Mouse (Mus musculus): ENCODE results near the gene Pcgf5. TPM values are rescaled to one million over a fixed set of nuclear protein-coding genes. Genes with fewer than 3 reads are reported as not detected.

The Pcgf5 gene
- total and polyA plus RNA-seq, 2 experiments from 2014 or later = 7.6 to 8.5 TPM

DNA sequence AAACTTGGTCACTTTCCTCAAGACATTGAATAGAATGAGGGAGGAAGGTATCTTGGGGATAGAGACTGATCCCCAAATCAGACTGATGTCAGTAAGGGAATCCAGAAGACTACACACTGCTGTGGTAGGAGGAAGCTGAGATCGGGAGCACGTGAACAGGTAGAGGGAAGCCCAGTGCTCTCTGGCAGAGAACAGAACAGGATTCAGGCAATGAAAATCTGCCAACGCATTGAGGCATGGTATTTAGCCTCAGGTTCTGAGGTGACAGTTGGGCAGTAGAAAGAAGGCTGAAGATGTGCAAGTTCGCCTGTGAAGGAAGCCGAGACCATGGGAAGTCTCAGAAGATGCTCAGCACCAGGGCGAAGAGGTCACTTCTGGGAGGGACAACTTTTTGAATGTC is 733 bp upstream of the Pcgf5 start:
- no peaks in the 10 kb centered on the region for H3K9me3 ChIP-seq (ENCODE audit: low read length)
- H3K9ac ChIP-seq (replicated peaks; ENCODE audit: low read length) = peak overlapping the region; percentile 44; the same call in 1 of the 2 replicates
- H3K4me3 ChIP-seq (ENCODE audit: low read length) = peak overlapping the region; percentile 82
- H3K36me3 ChIP-seq (ENCODE audit: insufficient read depth, low read length) = no peaks in the 10 kb centered on the region
- no peaks in the 10 kb centered on the region for H3K4me1 ChIP-seq (ENCODE audit: insufficient read depth, low read length)
- WGBS = 26% methylated on average over 6 of the region's 6 CpGs
- ATAC-seq = no peak
- TF ChIP-seq CTCF (IDR thresholded peaks at IDR 0.05; ENCODE audit: low read depth) = no peak
- H3K27ac ChIP-seq = no peak overlapping the region
- H3K4me2 ChIP-seq (ENCODE audit: low read depth, low read length) = peak overlapping the region; percentile 100
- no peaks in the 10 kb centered on the region for H3K27me3 ChIP-seq (ENCODE audit: insufficient read depth, low read length)
- DNase-seq (ENCODE audit: low spot score) = peak; percentile 2

- ATAC-seq = no peak
- H3K4me3 ChIP-seq (ENCODE audit: low read length) = peak overlapping the region; percentile 82
- DNase-seq (ENCODE audit: low spot score) = no peak
- no peaks in the 10 kb centered on the region for H3K27me3 ChIP-seq (ENCODE audit: insufficient read depth, low read length)
- H3K9me3 ChIP-seq (ENCODE audit: low read length) = no peaks in the 10 kb centered on the region
- no peaks in the 10 kb centered on the region for H3K36me3 ChIP-seq (ENCODE audit: insufficient read depth, low read length)
- peak overlapping the region; percentile 44 for H3K9ac ChIP-seq (replicated peaks; ENCODE audit: low read length)
- no peaks in the 10 kb centered on the region for H3K4me1 ChIP-seq (ENCODE audit: insufficient read depth, low read length)
- no peak overlapping the region for H3K27ac ChIP-seq
- TF ChIP-seq CTCF (IDR thresholded peaks at IDR 0.05; ENCODE audit: low read depth) = no peak
- H3K4me2 ChIP-seq (ENCODE audit: low read depth, low read length) = peak overlapping the region; percentile 100
- WGBS = under 1% methylated on average over 11 of the region's 11 CpGs
Observed at GRCm38 (mm10) chr19:36347831-36348160, 313 bp upstream of the Pcgf5 start.

GRCm38 (mm10) chr19:36348801-36349486 is 835 bp downstream of the Pcgf5 start:
- WGBS = under 1% methylated on average over 72 of the region's 85 CpGs
- Histone ChIP-seq H3K9ac (replicated peaks; ENCODE audit: low read length) (peak overlapping the region; percentile 44), H3K27ac (no peak overlapping the region), H3K4me1 (ENCODE audit: insufficient read depth, low read length) (no peaks in the 10 kb centered on the region), H3K4me2 (ENCODE audit: low read depth, low read length) (peak overlapping the region; percentile 100), H3K9me3 (ENCODE audit: low read length) (no peaks in the 10 kb centered on the region), H3K36me3 (ENCODE audit: insufficient read depth, low read length) (no peaks in the 10 kb centered on the region), H3K4me3 (ENCODE audit: low read length) (peak overlapping the region; percentile 82), H3K27me3 (ENCODE audit: insufficient read depth, low read length) (no peaks in the 10 kb centered on the region)
- ATAC-seq (peak; percentile 81), DNase-seq (ENCODE audit: low spot score) (peak; percentile 64)
- no peak for TF ChIP-seq CTCF (IDR thresholded peaks at IDR 0.05; ENCODE audit: low read depth)

- WGBS = 4% methylated on average over 13 of the region's 15 CpGs
- peak; percentile 5 for DNase-seq (ENCODE audit: low spot score)
Observed at GRCm38 (mm10) chr19:36349487-36349955, 1.4 kb downstream of the Pcgf5 start.

GRCm38 (mm10) chr19:36350181-36350580 is 2.1 kb downstream of the Pcgf5 start:
- H3K4me1 ChIP-seq (ENCODE audit: insufficient read depth, low read length) = no peaks in the 10 kb centered on the region
- TF ChIP-seq CTCF (IDR thresholded peaks at IDR 0.05; ENCODE audit: low read depth) = no peak
- H3K36me3 ChIP-seq (ENCODE audit: insufficient read depth, low read length) = no peaks in the 10 kb centered on the region
- ATAC-seq (no peak), DNase-seq (ENCODE audit: low spot score) (peak; percentile 5)
- no peak overlapping the region for H3K27ac ChIP-seq
- H3K4me3 ChIP-seq (ENCODE audit: low read length) = no peak overlapping the region
- H3K9ac ChIP-seq (replicated peaks; ENCODE audit: low read length) = no peak overlapping the region
- H3K27me3 ChIP-seq (ENCODE audit: insufficient read depth, low read length) = no peaks in the 10 kb centered on the region
- no peaks in the 10 kb centered on the region for H3K9me3 ChIP-seq (ENCODE audit: low read length)
- peak overlapping the region; percentile 100; the same call in 1 of the 2 replicates for H3K4me2 ChIP-seq (ENCODE audit: low read depth, low read length)
- 52% methylated on average over 11 of the region's 11 CpGs for WGBS

More at GRCm38 (mm10) chr19:36349487-36349955, 1.4 kb downstream of the Pcgf5 start:
- peak overlapping the region; percentile 100 for H3K4me2 ChIP-seq (ENCODE audit: low read depth, low read length)
- no peaks in the 10 kb centered on the region for H3K4me1 ChIP-seq (ENCODE audit: insufficient read depth, low read length)
- H3K9ac ChIP-seq (replicated peaks; ENCODE audit: low read length) = peak overlapping the region; percentile 44
- H3K4me3 ChIP-seq (ENCODE audit: low read length) = peak overlapping the region; percentile 82
- H3K9me3 ChIP-seq (ENCODE audit: low read length) = no peaks in the 10 kb centered on the region
- ATAC-seq = peak; percentile 19; the same call in 1 of the 2 replicates
- no peaks in the 10 kb centered on the region for H3K36me3 ChIP-seq (ENCODE audit: insufficient read depth, low read length)
- no peak overlapping the region for H3K27ac ChIP-seq
- no peaks in the 10 kb centered on the region for H3K27me3 ChIP-seq (ENCODE audit: insufficient read depth, low read length)
- TF ChIP-seq CTCF (IDR thresholded peaks at IDR 0.05; ENCODE audit: low read depth) = no peak

DNA sequence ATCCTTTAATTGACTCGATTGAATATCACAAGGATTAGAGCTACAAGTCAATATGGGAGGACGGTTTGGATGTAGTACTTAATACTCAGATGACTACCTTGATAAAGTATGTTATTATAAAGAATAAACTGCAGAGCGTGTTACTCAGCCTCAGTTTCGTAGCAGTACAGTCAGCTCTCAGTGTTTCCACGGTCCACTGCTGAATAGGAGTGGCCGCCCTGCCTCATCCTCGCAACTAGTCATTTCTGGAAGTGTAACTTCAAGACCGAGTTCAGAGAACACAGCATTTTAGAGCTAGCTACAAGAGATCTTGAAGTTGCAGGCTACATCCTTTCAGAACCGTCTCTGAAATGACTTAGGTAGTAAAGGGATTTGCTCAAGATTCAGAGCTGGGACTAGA is 2.8 kb downstream of the Pcgf5 start:
- H3K27me3 ChIP-seq (ENCODE audit: insufficient read depth, low read length) = no peaks in the 10 kb centered on the region
- no peak overlapping the region for H3K27ac ChIP-seq
- no peak overlapping the region for H3K4me2 ChIP-seq (ENCODE audit: low read depth, low read length)
- no peak for DNase-seq (ENCODE audit: low spot score)
- no peaks in the 10 kb centered on the region for H3K36me3 ChIP-seq (ENCODE audit: insufficient read depth, low read length)
- TF ChIP-seq CTCF (IDR thresholded peaks at IDR 0.05; ENCODE audit: low read depth) = no peak
- no peak overlapping the region for H3K9ac ChIP-seq (replicated peaks; ENCODE audit: low read length)
- no peaks in the 10 kb centered on the region for H3K9me3 ChIP-seq (ENCODE audit: low read length)
- no peaks in the 10 kb centered on the region for H3K4me1 ChIP-seq (ENCODE audit: insufficient read depth, low read length)
- no peak for ATAC-seq
- 96% methylated on average over 9 of the region's 9 CpGs for WGBS
- no peak overlapping the region for H3K4me3 ChIP-seq (ENCODE audit: low read length)

DNA sequence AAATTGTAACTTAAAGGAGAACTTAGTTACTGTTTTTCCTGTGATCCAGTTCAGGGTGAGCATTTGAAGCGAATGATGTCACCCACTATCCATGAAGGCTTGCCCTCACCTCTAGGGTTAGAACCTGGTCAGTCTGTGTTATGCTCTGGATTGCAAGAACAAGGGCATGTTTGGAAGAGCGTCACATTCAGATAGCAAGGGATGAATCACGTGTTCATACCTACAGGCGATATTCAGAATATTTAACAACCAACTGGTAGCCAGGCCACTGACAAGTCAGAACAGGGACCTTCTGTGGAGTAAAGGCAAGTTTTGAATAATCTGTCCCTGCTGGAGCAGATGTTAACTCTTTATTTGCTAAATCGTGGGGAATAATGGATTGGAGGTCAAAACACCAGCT is 14.4 kb downstream of the Pcgf5 start:
- no peak overlapping the region for H3K4me2 ChIP-seq (ENCODE audit: low read depth, low read length)
- no peaks in the 10 kb centered on the region for H3K9me3 ChIP-seq (ENCODE audit: low read length)
- H3K27ac ChIP-seq = no peak overlapping the region
- TF ChIP-seq CTCF (IDR thresholded peaks at IDR 0.05; ENCODE audit: low read depth) = no peak
- no peak overlapping the region for H3K4me3 ChIP-seq (ENCODE audit: low read length)
- DNase-seq (ENCODE audit: low spot score) (no peak), ATAC-seq (no peak)
- H3K36me3 ChIP-seq (ENCODE audit: insufficient read depth, low read length) = no peaks in the 10 kb centered on the region
- H3K4me1 ChIP-seq (ENCODE audit: insufficient read depth, low read length) = no peaks in the 10 kb centered on the region
- no peaks in the 10 kb centered on the region for H3K27me3 ChIP-seq (ENCODE audit: insufficient read depth, low read length)
- 91% methylated on average over 5 of the region's 5 CpGs for WGBS
- H3K9ac ChIP-seq (replicated peaks; ENCODE audit: low read length) = no peak overlapping the region

Measured in hindbrain, postnatal 0 days (tissue).